Mouse (Mus musculus): ENCODE data around the gene Slc37a2. TPM values are rescaled to one million over a fixed set of nuclear protein-coding genes. Genes with fewer than 3 reads are reported as not detected.
"Not testable (repeated sequence)": the region's sequence is repeated elsewhere in the genome, so short reads cannot be mapped to it uniquely, and the experiment has no call there.

Gene Slc37a2
- 1.2 TPM in 1 of 2 replicates, not detected in the other for polyA plus RNA-seq (2012; ENCODE audit: insufficient read depth, low replicate concordance)

DNA sequence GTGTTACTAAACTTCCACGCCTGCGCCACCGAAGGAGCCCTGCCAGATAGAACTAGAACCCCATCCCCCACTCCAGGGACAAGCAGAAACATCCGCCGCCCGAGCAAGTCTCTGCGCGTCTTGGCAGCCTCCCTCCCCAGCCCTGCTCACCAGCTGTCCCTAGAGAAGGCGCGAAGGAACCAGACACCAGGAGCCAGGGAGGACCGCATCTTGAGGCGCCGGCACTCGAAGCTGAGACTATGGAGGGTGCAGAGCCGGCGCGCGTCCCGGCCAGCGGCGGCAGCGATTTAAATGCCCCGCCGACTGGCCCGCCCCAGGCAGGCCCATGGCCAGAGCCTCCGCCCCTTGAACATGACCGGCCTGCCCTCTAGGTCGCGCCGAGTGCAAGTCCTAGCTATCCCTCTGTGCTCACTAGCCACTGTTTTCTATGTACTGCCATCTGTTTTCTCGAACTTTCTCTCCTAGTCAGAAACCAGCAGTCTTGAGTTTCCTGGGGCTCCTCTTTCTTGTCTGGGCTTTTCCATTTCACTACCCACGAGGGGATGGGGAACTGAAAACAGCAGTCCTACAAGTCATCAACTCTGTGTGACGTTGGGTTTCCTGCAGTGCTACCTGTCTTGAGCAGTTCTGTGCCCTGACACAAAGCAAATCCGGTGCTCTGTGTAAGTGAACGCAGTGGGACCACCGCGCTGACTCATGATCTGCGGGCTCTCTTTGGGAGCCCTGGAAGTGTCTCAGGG lies at the start of gene Slc37a2:
Slc37a2 (minus strand) TSS at position 590 of the 740 bp plus-strand sequence.
- H3K36me3 ChIP-seq (replicated peaks; ENCODE audit: low read length) = no peaks in the 10 kb centered on the region
- no peak for TF ChIP-seq GATA1 (IDR thresholded peaks at IDR 0.05; ENCODE audit: borderline replicate concordance, low read length)
- peaks cover 34% of the 10 kb centered on the region for H3K4me1 ChIP-seq
- no peaks in the 10 kb centered on the region for H3K9me3 ChIP-seq
- H3K4me3 ChIP-seq (replicated peaks) = peak within 1 kb of the TSS; percentile 90
- H3K27me3 ChIP-seq (replicated peaks) = peaks cover 53% of the 10 kb centered on the region

DNA sequence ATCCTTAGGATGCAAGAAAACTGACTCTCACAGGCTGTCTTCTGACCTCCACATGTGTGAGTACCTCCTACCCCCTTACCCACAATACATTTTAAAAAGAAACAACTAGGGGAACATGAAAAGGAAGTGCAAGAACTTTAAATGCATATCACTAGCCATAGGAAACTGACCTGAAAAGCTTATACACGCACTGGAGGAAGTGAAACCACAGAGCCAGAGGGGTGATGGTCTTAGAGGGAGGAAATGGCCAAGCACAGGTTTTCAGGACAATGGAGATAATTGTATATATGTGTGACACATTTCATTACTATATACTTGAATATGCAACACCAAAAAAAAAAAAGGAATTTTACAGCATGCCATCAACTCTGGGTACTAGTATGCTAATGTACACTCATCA lies 46.2 kb upstream of the Slc37a2 start:
- TF ChIP-seq FLI1 (IDR thresholded peaks at IDR 0.05; ENCODE audit: low read length) (no peak), GATA1 (IDR thresholded peaks at IDR 0.05; ENCODE audit: borderline replicate concordance, low read length) (no peak)
- Histone ChIP-seq H3K27me3 (replicated peaks) (no peaks in the 10 kb centered on the region), H3K36me3 (replicated peaks; ENCODE audit: low read length) (peaks cover 23% of the 10 kb centered on the region), H3K4me3 (replicated peaks) (no peak overlapping the region), H3K9me3 (no peaks in the 10 kb centered on the region), H3K4me1 (peaks cover 5% of the 10 kb centered on the region; the same call in 1 of the 2 replicates)

- not testable (repeated sequence) for H3K27me3 ChIP-seq (replicated peaks); H3K4me3 ChIP-seq (replicated peaks); H3K4me1 ChIP-seq; H3K9me3 ChIP-seq
- H3K36me3 ChIP-seq (replicated peaks; ENCODE audit: low read length) = peaks cover 23% of the 10 kb centered on the region
These were observed 45.0 kb upstream of the Slc37a2 start for GRCm38 (mm10) chr9:37300501-37300900.

GRCm38 (mm10) chr9:37295586-37295985 lies 40.0 kb upstream of the Slc37a2 start:
- Histone ChIP-seq H3K9me3 (no peaks in the 10 kb centered on the region), H3K4me1 (no peaks in the 10 kb centered on the region; the same call in 1 of the 2 replicates), H3K4me3 (replicated peaks) (no peak overlapping the region), H3K27me3 (replicated peaks) (no peaks in the 10 kb centered on the region), H3K36me3 (replicated peaks; ENCODE audit: low read length) (peaks cover 17% of the 10 kb centered on the region)
- no peak for TF ChIP-seq GATA1 (IDR thresholded peaks at IDR 0.05; ENCODE audit: borderline replicate concordance, low read length)
- TF ChIP-seq FLI1 (IDR thresholded peaks at IDR 0.05; ENCODE audit: low read length) = no peak

DNA sequence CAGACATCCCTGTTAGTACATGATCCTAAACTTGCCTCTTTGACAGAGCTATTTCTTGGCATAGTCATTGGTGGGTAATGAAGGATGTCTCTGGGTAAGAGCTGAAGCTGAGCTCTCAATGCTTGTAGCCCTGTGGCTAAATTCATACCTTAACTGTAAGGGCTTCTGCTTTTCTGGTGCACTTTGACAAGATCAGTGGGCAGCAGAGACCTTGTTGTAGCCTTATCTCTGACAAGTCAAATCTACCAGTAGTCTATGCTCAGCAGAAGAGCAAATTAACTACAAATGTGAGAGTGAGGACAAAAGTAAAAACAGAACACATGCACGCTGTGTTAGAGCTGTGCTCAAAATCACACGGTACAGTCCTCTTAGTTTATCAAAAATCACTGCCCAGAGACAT lies 11.1 kb upstream of the Slc37a2 start:
- H3K9me3 ChIP-seq = no peaks in the 10 kb centered on the region
- H3K4me3 ChIP-seq (replicated peaks) = no peak overlapping the region
- H3K27me3 ChIP-seq (replicated peaks) = peaks cover 1% of the 10 kb centered on the region
- peaks cover 29% of the 10 kb centered on the region for H3K4me1 ChIP-seq
- no peak for TF ChIP-seq FLI1 (IDR thresholded peaks at IDR 0.05; ENCODE audit: low read length)
- TF ChIP-seq GATA1 (IDR thresholded peaks at IDR 0.05; ENCODE audit: borderline replicate concordance, low read length) = no peak
- H3K36me3 ChIP-seq (replicated peaks; ENCODE audit: low read length) = no peaks in the 10 kb centered on the region

DNA sequence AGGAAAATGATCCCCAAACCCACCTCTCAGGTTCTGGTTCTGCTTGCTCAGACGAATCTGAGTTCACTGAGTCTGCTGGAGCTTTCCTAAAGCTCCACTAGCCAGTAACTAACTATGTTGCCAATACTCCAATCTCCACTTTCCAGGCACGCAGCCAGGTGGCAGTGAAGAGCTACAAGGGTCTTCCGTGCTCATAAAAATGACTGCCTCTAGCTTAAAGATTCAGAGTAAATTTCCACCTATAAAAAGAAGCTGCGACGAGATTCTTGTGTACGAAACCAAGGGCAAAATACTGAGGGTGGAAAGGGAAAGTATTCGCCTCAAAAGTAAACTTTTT lies 319 bp upstream of the Slc37a2 start:
- peak overlapping the region; percentile 90 for H3K4me3 ChIP-seq (replicated peaks)
- H3K27me3 ChIP-seq (replicated peaks) = peaks cover 49% of the 10 kb centered on the region
- no peaks in the 10 kb centered on the region for H3K36me3 ChIP-seq (replicated peaks; ENCODE audit: low read length)
- TF ChIP-seq GATA1 (IDR thresholded peaks at IDR 0.05; ENCODE audit: borderline replicate concordance, low read length) = no peak
- TF ChIP-seq FLI1 (IDR thresholded peaks at IDR 0.05; ENCODE audit: low read length) = no peak
- no peaks in the 10 kb centered on the region for H3K9me3 ChIP-seq
- peaks cover 30% of the 10 kb centered on the region for H3K4me1 ChIP-seq

DNA sequence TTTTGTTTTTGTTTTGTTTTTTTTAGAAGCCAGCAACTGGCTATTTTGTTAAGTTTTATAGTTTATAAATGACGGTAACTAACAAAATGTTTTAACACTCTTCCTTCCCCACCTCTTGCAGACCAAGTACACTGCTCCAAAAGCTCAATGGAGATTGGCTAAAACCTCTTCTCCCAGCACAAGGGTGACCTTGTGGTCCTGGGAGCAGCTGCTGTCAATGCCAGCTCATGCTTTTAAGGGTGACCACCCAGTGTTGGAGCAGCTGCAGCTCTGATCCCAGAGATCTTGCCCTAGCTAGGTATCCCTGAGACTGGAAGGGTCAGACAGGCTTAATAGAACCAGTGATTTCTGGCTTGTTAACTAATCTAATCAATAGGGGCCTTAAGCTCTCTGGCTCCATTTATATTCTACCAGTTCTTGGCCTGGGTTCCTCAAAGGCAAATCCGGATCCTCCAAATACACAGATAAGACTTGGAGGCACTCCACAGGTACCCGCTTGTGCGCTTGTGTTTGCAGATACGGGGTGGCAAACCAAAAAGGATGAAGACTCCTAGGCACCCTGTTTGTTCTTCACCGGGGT lies 917 bp downstream of the Slc37a2 start:
- H3K4me3 ChIP-seq (replicated peaks) = peak overlapping the region; percentile 90
- no peaks in the 10 kb centered on the region for H3K36me3 ChIP-seq (replicated peaks; ENCODE audit: low read length)
- TF ChIP-seq FLI1 (IDR thresholded peaks at IDR 0.05; ENCODE audit: low read length) = no peak
- no peak for TF ChIP-seq GATA1 (IDR thresholded peaks at IDR 0.05; ENCODE audit: borderline replicate concordance, low read length)
- peaks cover 50% of the 10 kb centered on the region for H3K27me3 ChIP-seq (replicated peaks)
- H3K9me3 ChIP-seq = no peaks in the 10 kb centered on the region
- peaks cover 34% of the 10 kb centered on the region for H3K4me1 ChIP-seq

DNA sequence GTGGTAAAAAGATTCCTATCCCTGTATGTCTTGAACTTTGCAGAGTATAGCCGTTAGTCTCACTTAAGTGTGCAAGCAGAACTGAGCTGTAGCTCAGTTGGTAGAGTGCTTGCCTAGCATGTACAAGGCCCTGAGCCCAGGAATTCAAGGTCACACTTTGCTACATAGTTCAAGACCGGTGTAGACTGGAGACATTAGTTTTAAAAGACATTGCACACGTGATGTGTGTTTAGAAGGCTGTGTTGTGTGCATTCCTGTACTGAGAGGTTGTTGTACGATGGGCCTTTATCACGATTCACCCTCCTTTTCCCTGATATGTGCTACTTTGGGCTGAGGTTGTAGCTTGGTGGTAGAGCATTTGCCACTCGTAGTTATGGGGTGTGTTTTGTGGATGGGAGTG lies 4.9 kb downstream of the Slc37a2 start:
- H3K4me3 ChIP-seq (replicated peaks) = no peak overlapping the region

GRCm38 (mm10) chr9:37249976-37250375 lies 5.6 kb downstream of the Slc37a2 start:
- no peaks in the 10 kb centered on the region for H3K36me3 ChIP-seq (replicated peaks; ENCODE audit: low read length)
- peaks cover 46% of the 10 kb centered on the region for H3K4me1 ChIP-seq
- TF ChIP-seq GATA1 (IDR thresholded peaks at IDR 0.05; ENCODE audit: borderline replicate concordance, low read length) (no peak), FLI1 (IDR thresholded peaks at IDR 0.05; ENCODE audit: low read length) (no peak)
- no peaks in the 10 kb centered on the region for H3K9me3 ChIP-seq
- no peak overlapping the region for H3K4me3 ChIP-seq (replicated peaks)
- H3K27me3 ChIP-seq (replicated peaks) = peaks cover 21% of the 10 kb centered on the region

More for the DNA sequence above, 4.9 kb downstream of the Slc37a2 start:
- TF ChIP-seq FLI1 (IDR thresholded peaks at IDR 0.05; ENCODE audit: low read length) (no peak), GATA1 (IDR thresholded peaks at IDR 0.05; ENCODE audit: borderline replicate concordance, low read length) (no peak)
- no peaks in the 10 kb centered on the region for H3K36me3 ChIP-seq (replicated peaks; ENCODE audit: low read length)
- H3K4me1 ChIP-seq = peaks cover 48% of the 10 kb centered on the region
- no peaks in the 10 kb centered on the region for H3K9me3 ChIP-seq
- H3K27me3 ChIP-seq (replicated peaks) = peaks cover 25% of the 10 kb centered on the region

GRCm38 (mm10) chr9:37248381-37248906 lies 7.1 kb downstream of the Slc37a2 start:
- no peaks in the 10 kb centered on the region for H3K9me3 ChIP-seq
- H3K4me1 ChIP-seq = peaks cover 37% of the 10 kb centered on the region
- no peaks in the 10 kb centered on the region for H3K36me3 ChIP-seq (replicated peaks; ENCODE audit: low read length)
- H3K4me3 ChIP-seq (replicated peaks) = peak overlapping the region; percentile 12
- peaks cover 23% of the 10 kb centered on the region for H3K27me3 ChIP-seq (replicated peaks)
- TF ChIP-seq FLI1 (IDR thresholded peaks at IDR 0.05; ENCODE audit: low read length) (no peak), GATA1 (IDR thresholded peaks at IDR 0.05; ENCODE audit: borderline replicate concordance, low read length) (no peak)

Data from megakaryocyte, embryonic 14.5 days (primary cell).